Mouse (Mus musculus) kidney, adult 11 months (tissue): Measurements from ENCODE around the gene Cdc42bpg.
A peak's percentile ranks its signal among the peaks of the same experiment; 100 is the strongest.

ENCODE experiments used
- DNase-seq: peaks from one replicate; pipeline ENCODE4 v3.0.0; 2022

Gene Cdc42bpg

DNA sequence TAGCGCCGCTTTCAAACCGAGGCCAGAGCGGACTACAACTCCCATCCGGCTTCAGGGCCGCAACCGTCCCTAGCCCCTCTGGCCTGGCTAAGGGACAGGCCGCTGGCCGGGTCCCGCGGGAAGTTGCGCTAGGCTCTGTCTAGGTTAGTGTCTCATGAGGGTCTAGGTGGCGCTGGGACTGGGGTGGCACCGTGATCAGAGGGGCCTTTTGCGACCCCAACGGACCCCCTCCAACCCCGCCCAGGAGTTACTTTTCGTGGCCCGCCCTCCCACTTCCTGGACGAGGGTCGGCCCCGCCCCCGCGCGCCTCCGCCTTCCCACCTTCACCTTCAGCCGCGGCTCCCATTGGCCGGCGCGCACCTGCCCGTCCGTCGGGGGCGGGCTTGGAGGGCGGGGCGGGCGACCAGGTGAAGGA, at the start of gene Cdc42bpg:
TSS of gene Cdc42bpg (plus strand) at position 320 of the 415 bp plus-strand sequence.
- peak; percentile 94 for DNase-seq

DNA sequence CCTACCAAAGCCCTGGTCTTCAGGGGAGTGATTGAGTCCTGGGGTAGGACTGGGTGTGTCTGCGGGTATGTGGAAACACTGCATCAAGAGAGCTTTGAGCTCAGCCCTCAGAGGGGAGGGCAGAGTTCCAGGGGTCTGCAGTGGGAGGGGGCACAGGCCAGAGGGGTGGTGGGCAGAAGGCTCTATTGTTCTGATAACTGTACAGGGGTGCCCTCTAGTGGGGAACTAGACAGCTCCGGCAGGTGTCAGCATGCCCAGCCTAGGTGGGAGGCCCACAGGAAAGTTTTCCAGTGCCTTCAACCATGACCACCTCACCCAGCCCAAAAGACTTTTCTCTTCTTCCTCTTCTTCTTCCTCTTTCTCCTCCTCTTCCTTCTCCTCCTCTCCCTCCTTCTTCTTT, 45.8 kb upstream of the Cdc42bpg start:
- no peak for DNase-seq

DNA sequence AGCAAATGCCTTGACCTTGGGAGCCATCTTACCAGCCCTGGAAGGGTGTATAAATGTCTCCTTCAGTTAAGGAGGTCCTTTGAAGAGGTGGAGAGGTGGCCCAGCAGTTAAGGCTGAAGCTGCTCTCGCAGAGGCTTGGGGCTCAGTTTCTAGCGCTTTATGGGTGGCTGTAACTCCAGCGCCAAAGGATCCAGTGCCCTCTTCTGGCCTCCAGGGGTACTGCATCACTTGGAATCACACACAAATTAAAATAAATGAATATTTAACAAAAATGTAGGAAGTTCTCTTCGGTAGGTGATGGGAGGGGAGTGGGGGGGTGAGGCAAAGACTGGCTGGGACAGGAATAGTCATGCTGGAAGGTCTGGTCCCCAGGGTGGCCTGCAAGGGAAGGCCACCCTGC, 45.3 kb upstream of the Cdc42bpg start:
- no peak for DNase-seq

DNA sequence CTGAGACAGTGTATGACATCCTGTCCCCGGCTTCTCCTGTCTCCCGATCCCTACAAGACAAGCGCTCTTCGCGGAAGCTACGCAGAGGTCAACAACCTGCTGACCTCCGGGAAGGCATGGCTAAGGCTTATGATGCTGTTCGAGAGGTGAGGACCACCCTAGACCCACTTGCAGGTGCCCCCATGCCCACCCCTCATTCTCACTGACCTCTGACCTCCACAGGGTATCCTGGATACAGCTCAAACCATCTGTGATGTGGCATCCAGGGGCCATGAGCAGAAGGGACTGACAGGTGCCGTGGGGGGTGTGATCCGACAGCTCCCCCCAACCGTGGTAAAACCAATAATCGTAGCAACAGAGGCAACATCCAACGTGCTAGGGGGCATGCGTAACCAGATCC, 44.9 kb upstream of the Cdc42bpg start:
- no peak for DNase-seq

DNA sequence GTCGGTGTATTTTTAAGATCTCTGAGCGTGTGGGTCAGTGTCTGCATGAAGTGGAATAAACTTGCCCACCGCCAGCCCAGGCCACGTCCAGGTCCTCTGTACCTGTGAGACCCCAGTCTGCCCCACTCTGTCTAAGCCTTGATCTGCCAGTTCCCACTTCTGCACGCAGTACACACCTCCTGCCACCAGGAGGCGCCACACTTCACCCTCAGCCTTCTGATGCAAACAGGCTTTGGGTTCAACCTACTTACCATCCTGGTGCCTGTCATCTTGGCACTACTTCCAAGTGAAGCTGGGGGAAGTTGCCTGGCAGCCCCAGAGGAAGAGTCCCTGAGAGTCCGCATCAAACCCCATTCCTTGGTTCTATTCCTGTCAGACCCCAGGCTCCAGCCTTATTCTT, 44.0 kb upstream of the Cdc42bpg start:
- peak; percentile 68 for DNase-seq

DNA sequence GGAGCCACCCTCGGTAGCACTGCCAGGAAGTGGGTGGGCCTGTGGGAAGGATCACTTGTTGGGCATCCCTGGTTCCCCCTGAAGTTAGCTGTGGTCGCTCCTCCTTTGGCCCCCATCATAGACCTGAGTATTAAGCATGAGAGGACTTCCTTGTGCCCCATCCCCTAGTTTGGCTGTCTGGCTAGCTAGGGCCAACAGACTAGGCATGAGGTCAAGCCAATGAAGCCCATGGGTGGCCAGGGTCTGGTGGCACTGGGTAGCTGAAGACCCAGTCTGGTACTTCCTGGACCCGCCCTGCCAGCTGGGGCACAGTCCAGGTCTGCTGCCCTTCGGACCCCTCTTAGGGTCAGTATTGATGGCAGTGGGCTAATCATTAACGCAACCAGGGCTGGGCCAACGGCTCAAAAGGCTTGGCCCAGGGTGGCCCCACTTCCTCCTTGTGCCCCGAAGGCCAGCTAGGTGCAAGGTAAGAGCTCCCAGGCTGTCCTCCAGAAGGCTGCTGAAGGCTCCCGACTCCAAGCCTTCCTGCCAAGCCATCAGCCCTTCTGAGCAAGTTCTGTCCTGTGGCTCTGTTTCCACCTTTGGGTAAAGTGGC, 43.3 kb upstream of the Cdc42bpg start:
- DNase-seq = peak; percentile 90

DNA sequence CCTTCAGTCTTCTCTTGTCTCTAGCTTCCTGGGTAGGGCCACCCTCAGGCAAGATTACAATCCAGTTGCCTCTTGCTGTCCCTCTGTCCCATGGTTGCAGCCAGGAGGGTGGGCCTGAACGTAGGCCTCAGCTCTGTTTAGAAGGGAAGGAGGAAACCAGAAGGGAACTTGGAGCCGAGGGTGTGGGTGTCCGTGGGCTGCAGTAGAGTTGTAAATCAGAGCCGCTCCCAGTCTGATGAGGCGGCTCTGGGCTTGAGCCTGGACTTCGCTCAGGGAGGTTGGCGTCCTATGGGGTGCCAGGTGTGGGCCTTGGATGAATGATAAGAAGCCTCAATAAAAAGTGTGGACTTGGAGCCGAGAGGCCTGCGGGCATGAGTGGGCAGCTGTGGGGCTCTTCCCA, 42.1 kb upstream of the Cdc42bpg start:
- no peak for DNase-seq

DNA sequence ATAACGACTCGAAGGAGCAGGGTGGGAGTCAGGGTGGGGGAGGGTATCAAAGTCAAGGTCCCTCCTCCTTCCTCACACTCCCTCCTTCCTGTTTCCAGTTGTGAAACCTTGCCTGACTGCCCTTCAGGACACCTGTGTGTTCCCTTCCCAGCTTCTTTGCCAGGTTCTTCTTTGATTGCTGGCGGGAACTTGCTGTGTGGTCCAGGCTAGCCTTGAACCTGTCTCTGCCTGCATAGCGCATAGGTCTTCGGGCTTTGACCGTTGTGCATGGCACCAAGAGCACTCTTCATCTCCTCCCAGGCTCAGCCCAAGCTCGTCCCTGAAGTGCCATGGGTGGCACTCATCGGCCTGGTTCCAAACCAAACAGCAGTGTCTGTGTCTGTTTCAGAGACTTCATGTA, 41.3 kb upstream of the Cdc42bpg start:
- no peak for DNase-seq

DNA sequence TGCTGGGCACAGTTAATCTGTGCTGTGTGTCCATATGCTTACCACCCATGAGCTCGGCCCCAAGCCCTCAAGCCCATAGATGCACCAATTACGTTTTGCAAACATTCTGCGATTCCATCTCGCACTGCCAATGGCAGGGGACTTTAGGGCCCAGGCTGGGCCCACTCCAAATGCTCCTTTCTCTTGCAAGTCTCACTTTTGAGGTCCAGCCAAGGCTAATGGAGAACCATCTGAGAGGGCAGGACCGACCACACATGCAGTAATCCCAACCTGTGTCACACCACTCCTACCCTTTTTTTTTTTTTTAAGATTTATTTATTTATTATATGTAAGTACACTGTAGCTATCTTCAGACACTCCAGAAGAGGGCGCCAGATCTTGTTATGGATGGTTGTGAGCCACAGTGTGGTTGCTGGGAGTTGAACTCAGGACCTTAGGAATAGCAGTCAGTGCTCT, 40.5 kb upstream of the Cdc42bpg start:
- no peak for DNase-seq

DNA sequence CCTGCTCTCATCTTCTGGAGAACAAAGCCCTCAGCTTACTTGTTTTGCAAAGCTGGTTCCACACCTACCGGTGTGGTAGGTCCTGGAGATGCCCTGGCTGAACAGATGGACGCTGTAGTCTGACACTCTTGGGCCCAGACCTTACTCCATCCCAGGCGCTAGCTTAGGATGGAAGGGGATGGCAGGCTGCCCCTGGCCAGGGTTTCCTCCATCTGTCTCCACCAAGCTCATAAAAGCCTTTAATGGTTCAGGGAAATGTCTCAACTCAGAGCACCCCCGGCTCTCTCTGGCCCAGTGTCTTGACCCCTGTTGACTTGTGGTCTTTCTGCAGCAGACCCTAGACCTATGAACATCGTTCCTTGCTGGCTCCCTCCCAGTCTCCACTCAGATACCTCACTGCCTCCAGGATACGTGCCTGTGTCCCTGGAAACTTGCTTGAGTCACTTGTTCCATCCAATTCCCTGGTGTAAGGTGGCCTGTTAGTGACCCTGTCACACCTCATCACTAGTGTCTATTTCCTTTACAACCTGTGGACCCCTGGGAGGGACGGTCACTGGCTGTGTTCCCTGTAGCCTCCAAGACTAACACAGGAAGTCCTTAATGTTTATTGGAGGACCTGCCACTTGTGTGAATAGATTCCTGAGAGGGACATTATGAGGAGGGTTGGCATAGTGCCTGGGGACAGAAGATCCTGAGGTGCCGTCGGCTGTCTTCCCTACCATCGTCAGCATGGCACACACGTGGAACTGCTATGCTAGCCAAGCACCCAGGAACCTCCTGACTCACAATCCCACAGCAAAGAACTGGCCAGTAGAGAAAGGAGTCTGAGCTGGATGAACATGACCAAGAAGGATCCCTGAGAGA, 38.7 kb upstream of the Cdc42bpg start:
- no peak for DNase-seq

DNA sequence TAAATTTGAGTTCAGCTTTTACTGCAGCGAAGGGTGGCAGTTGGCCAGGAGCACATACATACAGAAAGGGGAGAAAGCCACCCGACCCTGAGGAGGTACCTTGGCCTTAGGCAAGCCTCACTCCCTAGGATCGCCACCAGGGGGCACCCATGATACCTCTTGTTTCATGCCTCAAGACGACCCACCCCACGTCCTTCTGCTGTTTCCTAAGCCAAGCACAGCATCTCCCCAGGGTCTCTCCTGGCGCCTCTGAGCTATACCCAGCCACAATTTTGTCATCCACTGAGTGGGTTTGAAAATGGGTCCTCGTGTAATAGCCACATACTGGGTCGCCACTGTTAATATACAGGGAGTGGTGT, 38.1 kb upstream of the Cdc42bpg start:
- peak; percentile 84 for DNase-seq

DNA sequence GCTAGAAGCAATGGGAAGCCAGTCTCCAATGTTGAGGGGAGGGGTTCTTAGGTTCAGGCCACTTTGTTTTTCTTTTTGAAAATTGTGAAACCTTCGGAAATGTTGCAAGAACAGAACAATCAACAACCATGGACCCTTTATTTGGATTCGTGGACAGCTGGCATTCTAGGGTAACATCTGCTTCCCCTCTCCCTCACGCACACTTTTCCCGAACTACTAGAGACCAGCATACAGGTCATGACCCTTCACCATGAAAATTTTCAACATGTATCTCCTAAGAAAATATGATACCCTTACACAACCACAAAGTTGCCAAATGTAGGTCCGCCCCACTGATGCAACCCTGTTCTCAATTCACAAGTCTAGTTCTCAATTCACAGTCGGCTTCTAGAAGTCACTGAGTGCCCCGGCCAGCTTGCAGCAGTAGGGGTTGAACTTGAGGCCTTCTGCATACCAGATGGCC, 37.6 kb upstream of the Cdc42bpg start:
- no peak for DNase-seq

DNA sequence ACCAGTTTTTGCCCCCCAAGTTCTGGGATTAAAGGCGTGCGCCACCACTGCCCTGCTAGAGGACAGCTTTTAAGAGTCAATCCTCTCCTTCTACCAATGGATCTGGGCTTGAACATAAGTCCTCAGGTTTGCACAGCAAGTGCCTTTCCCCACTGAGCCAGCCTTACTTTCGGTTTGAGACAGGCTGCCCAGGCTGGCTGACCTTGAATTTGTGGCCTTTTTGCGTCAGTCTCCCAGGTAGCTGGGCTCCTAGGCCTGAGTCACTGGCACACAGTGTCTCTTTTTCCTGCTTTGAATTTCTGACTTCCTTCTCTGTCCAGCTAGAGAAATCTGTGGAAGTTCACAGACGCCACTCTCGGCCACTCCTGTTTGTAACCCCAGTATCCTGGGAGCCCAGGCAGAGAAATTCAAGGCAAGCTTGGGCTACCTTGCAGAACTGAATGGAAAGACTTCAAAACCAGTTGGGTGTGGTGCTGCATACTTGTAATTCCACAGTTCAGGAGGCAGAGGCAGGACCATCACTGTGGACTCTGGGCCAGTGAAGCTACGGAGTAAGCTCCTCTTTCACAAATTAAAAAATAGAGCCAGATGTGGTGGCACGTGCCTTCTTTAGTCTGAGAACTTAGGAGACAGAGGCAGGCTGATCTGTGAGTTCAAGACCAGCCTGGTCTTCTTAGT, 36.3 kb upstream of the Cdc42bpg start:
- DNase-seq = no peak

DNA sequence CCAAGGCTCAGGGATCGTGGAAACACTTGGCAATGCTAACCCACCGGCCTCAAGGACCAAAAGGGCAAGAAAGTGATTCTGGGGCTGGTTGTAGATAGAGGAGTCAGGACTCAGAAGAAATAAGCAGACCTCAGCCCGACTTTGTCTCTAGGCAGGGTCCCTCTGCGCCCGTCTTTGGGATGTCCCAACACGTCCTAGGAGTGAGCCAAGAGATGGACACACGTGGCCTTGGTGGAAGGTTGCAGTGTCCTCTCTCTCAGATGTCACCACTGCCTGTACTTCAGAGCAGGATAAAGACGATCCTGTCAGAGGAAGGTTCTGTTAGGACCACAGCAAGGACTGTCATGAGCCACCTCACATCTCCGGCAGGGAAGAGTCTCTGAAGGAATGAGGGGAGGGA, 35.6 kb upstream of the Cdc42bpg start:
- DNase-seq = no peak

DNA sequence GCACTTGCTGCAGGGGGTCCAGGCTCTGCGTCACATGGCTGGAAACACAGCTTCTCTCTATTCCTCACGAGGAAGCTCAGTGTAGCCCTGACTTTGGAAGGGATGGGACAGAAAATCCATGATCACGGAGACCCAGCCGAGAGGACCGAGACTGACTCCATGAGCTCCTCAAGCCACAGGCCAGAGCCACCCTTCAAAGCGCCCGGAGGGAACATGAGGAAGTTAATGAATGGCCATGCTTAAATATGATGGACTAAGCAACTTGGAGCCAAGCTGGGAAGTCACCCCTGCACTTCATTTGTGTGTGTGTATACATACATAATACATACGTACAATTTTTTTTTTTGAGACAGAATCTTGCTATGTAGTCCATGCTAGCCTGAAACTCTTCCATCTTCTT, 35.0 kb upstream of the Cdc42bpg start:
- no peak for DNase-seq

DNA sequence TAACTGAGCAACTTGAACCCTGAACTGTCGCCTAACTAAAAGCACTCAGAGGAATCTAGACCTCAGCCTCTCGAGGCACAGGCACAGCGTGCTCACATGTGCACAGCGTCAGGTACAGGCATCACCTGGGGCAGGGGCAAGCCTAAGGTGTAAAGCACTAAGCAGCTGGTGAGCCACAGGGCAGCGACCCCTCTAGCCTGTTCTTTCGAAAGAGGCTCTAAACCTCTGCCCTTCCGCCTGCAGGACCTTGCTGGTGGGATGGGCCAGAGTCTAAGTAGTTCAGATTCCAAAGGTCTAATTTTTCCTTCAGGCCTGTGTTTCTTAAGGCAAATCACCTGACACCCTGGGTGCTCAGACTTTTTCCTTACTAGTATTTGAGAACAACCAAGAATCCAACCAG, 34.2 kb upstream of the Cdc42bpg start:
- peak; percentile 85 for DNase-seq

DNA sequence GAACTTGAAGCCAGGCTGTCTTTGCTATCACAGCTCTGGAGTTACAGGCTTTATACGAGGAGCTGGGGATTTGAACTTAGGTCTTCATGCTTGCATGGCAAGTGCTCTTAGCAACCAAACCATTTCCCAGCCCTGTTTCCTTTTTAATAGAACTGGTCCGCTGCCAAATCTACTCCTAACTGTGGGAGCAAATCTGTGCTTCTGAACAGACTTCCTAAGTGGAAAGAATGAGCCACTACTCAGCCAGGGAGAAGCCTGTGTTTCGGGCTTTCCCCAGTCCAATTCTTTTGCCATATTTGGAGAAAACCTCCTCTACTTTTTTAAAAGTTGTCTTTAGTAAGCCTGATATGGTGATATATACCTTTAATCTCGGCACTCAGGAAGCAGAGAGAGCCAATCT, 33.5 kb upstream of the Cdc42bpg start:
- no peak for DNase-seq

DNA sequence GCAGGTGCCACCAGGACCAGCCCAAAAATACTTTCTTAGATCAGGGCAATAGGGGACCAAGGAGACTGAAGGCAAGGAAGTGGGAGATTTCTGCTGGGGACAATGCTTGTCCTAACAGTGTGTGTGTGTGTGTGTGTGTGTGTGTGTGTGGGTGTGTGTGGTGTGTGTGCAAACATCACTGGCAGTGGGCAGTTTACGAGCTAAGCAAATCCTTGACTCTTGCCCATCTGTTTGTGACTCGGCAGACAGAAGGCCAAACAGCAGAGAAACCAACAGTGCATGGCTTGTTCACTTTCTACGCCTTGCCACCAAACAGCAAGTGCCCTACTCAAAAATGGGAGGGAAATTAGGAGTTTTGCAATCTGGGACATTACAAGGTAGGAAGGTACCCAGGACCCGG, 32.7 kb upstream of the Cdc42bpg start:
- DNase-seq = no peak

DNA sequence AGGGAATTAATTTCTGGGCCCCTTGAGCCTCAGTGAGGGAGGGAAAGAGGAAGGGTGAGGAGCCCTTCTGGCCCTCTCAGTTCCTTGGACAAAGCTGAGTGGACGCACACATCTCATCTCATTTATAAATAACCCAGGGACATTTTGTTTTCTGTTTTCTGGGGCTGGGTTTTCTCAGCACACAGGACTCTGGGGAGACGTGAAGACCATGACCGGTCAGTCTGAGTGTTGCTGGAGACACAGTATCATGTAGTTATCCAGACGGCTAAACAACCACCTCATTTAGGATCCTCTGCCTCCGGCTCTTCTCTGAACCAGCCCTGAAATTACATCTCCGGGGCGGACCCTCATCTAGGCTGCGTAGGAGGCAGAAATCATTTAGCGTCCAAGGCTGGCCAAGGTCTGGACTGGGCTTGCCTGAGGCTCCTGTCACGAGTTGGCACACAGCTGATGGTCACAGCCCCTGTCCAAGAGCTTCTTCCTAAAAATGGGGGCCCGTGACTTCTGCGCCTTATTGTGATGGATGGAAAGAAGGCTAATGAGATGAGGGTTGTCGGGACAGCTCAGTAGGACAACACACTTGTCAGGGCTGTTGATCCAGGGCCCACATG, 32.2 kb upstream of the Cdc42bpg start:
- no peak for DNase-seq

DNA sequence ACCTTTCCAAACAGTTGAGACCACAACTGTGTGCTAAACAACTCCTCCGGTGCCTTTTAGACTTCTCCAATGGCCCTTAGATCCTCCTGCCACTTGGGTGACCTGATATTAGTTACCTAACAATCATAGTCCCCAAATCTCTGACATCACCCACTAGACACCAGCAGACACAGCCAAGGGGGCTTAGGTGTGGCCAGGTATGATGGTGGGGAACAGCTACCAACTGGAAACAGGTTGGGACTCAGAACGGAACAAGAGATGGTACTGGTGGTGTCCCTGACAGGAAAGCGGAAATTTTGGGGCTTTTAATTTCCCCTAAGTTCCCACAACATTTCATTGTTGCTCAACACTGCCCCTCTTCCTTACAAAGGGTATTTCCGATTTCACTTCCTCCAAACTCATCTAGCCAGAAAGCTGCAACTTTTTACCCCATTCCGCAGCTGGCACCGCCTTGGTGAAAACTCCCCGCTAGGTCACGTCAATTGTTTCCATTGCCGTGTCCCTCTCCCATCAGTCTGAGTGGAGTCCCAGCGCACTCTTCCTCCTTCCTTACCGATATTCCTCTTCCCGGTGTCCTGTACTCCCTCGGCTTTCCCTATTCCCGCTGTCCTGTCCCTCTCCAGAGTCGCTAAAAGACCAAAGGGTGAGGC, 30.4 kb upstream of the Cdc42bpg start:
- DNase-seq = no peak

DNA sequence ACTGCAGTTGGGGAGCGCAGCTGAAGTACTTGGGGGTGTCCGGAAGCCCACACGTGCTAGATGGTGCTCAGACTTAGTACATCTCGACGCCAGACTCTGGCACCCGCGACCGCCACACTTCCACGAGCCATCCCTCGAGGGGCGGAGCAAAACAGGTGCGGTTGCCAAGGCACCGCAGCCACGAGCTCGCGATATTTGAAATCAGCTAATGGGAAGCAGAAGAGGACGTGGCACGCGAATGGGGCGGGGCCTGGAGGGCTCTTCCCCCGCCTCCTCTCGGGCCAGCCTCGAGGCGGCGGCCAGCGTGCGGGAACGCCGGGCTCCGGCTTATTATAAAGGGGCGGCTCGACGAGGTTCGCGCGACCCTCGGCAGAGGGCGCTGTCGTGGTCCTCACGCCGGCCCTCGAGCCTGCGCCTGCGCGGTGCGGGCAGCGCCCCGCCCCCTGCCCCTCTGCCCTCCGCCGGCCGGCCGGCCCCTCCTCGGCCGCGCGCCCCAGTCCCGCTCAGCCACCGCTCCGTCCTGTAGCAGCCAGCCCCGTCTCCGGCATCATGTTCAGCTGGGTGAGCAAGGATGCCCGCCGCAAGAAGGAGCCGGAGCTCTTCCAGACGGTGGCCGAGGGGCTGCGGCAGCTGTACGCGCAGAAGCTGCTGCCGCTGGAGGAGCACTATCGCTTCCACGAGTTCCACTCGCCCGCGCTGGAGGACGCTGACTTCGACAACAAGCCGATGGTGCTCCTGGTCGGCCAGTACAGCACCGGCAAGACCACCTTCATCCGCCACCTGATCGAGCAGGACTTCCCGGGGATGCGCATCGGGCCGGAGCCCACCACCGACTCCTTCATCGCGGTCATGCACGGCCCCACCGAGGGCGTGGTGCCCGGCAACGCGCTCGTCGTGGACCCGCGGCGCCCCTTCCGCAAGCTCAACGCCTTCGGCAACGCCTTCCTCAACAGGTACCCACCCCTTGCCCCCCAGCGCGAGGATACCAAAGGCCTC, 29.5 kb upstream of the Cdc42bpg start, which contains the start of gene Ehd1:
TSS of gene Ehd1 (plus strand) at position 300 of the 996 bp plus-strand sequence.
- peak; percentile 99 for DNase-seq
